Mouse (Mus musculus) lung, adult 2 months (tissue): ENCODE results near the gene Mpc1.

ENCODE experiments used
- CTCF ChIP-seq: fragments of 200-500 bp; IDR thresholded peaks from 2 replicates; pipeline ENCODE4 v1.5.1; 2011; ENCODE audit warnings: mild to moderate bottlenecking, low read length, control low read depth; ENCODE audit not compliant: insufficient read depth
- POLR2A ChIP-seq: fragments of 200-500 bp; IDR thresholded peaks from 2 replicates; pipeline ENCODE4 v1.6.1; 2011; ENCODE audit warnings: low read depth, mild to moderate bottlenecking, control low read depth, low read length, borderline replicate concordance; ENCODE audit errors: extremely low read depth

DNA sequence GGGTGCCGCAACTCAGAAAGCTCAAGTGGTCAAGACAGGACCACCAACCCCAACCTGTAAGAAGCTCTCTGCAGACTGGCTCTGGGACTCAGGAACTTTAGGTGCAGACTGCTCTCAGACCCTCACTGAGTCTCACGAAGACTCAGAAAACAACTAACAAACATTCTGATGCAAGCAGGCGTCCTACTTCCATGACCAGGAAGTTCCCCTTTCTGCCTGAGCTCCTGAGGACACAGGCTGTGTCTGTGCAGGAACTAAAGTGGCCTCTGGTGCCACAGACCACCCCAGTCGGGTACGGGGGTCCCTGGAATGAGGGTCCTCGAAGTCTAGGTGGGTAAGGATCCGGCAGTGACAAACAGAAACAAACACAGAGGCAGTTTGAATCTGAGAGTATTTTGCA is 6.0 kb upstream of the Mpc1 start:
- TF ChIP-seq POLR2A, result no peak
- TF ChIP-seq CTCF, result no peak
